Mouse (Mus musculus) T-helper 1 cell (primary cell): ENCODE measurements around the gene Lrrc4c.

Experiments
- in situ Hi-C: fragments of 300-600 bp; cut with MboI, MseI; formaldehyde crosslinking; loops from one replicate; pipeline ENCODE4 v1.15.1; 2025; ENCODE audit warnings: high pct_unique_total_duplicates

Gene Lrrc4c

DNA sequence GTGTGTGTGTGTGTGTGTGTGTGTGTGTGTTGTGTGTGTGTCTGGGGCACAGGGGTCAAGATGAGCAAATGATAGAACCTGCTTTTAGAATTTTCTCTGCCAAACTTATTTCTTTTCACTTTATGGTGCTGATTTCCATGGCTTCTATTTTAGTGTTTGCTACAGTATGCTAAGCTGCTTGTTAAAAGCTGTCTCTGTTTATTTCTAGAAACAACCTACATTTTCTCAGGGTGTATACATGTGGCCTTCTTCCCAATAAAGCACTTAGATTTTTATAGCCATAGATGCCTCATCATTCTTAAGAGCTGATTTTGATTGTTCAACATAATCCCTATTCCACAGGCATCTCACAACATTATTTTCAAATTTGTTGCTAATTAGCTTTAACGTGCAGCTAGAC is 229.2 kb downstream of the Lrrc4c start:
- in situ Hi-C loops: no loop called here

DNA sequence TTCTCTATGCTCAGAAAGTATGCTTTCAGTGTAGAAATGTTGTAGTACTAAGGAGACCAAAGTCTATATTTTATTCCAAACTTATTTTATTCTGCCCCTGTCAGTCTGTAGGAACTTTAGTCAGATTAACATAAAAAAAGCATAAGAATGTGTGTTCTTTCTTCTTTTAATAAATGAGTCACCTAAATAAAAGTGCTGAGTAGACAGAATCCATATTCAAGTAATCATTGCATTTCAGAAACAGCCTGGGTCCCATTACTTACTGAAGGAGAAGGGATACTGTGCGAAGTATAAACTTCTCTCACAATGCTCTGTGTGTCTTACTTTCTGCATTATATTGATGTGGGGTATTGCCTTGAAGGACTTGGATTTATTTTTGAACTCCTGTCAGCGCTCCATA is 255.8 kb downstream of the Lrrc4c start:
- in situ Hi-C loops: no loop called here

DNA sequence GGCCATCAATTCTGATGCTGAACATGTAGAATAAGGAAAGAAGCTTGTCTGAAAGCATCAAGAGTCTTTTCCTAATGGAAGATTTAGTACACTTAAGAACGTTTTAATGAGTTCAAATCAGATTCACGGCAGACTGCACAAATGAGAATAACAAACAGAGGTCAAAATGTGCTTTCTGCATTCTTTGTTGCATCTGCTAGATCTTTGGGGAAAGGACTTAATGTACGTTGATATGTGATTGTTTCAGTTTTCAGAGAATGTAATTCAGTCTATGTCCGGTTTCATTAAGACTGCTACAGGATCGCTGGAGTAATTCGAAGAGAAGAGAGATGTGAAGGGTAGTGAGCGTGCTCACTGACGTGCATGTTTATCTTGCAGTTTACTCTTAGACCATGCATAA is 259.7 kb downstream of the Lrrc4c start:
- in situ Hi-C loops: no loop called here

DNA sequence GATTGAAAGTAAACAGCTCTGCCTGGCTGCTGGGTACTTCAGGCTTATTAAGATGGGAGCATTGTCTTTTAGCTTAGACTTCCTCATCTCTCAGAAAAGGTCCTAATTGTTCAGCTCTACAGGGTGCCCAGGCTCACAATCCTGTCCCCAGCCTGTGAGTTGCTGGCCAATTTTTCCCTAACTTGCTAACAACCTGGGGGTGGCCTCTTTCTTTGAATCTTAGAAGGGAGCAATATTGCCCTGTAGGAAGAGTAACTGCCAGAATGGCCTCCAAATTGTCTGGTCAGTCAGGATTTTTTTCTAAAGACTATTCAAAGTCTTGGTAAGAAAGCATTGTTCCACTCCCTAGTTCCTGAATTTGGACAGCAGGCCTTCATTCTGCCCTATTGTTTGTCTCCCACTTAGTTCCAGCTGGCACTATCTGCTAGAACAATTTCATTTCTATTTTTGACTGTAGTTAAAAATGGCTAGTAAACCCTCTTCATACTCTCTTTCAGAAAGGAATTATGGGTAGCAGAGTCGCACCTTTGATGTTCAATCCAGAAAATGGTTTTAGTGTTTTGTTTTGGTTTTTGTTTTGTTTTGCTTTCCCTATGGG is 262.3 kb downstream of the Lrrc4c start:
- in situ Hi-C loops: no loop called here

DNA sequence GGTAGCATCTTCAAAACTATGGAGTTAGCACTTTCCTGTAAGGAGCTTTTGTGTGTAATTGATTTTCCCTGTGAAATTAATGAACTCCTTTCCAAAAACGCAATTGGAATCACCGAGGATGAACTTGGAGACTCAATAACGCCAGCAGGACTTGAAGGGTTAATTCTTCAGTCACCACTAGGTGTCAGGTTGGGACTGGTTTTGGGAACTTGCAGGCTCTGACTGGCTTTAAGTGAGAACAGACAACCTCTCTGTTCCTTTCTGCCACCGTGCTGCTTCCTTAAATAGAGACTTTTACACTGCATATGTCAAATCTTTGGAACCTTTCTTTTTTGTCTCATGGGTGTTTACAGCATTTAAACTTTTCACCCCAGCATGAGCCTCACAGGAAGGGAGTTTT is 267.7 kb downstream of the Lrrc4c start:
- in situ Hi-C loops: no loop called here

DNA sequence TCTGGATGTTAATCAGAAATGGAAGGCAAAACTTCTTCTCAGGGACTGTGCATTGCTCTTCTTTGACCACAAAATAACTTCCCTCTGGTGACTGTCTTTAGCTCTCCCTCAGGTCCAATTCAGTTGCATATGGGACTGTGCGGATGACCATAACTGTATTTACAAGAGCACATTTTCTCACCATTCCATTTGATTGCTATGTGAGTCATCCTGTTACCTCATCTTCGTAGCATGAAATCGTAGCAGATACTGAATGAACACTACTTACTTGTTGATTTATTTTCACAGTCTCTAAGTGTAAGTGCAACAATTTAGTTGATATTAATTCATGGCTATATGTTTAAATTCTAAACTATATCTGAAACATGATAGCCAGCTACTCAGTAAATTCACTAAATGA is 286.8 kb downstream of the Lrrc4c start:
- in situ Hi-C loops: no loop called here

DNA sequence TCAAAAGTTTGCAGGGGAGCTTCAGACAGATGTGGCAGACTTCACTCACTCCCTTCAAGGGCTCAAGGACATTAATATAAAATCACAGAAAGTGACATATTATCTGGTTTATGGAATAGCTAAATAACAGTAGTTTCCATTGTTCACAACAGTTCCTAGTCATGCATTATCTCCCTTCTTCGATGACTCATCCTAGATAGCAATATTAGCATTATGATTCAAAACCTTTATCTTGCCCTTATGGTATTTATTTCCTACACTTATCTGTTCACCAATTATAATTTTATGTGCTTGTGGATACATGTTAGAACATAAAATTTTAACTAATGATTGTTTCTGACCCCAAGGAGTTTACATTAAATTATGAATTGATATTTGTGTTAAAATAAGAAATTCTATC is 296.2 kb downstream of the Lrrc4c start:
- in situ Hi-C loops: no loop called here

DNA sequence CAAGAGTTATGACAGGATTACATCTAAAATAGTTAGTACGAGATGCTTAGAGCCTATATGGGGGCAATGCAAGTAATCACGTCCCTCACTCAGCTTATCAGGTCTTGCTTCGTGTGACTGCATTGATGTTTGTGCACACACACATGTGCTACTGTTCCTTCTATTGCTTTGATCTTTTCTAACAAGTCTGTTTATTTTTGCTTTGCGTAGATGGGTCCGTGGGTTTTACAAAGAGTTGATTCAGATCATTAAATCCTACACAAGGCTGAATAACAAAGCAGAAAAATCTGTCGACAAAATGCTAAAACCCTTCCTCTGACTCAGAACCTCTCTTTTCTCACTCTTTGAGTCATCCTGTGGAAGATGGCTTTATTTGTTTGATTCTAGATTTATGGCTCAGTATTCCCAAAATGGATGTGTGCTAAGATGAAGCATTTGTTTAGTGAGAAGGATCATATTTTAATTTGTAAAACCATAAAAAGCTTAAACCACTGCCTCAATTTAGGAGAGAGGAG is 300.8 kb downstream of the Lrrc4c start:
- in situ Hi-C loops: no loop called here

DNA sequence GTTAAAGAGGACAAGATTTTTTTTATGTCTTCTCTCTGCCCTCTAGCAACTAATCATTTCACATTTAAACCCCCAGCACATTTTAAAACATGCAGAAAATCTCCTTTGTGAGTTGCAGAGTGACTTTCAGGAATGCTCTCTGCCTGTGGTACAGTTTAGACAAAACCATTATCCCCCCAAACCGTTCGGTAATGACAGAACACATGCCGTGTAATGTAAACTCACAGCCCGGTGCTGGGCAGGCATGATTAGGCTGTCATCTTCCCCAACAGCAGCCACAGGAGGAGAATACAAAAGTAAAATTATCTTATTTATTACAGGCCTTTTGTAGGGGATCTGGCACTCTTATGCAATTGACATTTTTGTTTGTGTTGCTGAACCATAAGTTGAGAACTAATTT is 349.1 kb downstream of the Lrrc4c start:
- in situ Hi-C loops: no loop called here

DNA sequence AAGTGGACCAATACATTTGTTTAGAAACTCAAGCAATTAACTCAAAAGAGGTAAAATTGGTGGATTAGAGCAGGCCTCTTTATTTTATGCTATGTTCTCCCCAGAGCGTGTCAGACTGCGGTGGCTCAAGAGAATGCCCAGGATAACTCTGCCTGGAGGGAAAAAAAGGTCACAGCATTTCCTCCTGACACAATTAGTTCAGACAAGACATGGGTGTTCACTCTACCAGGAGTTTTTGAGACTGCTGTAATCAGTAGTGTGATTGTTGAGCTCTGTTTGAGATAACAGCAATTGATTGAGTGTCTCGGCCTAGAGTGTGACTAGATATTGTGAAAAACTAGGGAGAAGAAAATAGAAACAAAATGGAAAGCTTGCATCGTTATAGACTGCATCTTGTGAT is 363.8 kb downstream of the Lrrc4c start:
- in situ Hi-C loops: no loop called here

DNA sequence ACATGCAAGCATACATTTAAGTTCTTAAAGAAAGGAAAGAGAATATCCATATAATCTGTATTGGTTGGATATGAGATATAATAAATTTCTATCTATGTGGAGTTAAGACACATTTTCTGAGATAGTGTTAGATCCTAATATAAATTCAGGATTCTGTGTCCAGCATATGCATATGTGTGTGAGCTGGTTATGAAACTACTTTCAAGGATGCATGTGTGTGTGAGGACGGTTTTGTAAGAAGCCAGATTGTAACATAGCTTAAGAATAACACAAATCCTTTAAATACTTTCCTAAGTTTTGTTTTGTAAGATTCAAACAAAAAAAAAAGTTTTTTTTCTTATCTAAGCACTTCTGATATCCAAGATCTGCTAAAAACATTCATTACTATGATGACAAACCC is 367.4 kb downstream of the Lrrc4c start:
- in situ Hi-C loops: no loop called here

DNA sequence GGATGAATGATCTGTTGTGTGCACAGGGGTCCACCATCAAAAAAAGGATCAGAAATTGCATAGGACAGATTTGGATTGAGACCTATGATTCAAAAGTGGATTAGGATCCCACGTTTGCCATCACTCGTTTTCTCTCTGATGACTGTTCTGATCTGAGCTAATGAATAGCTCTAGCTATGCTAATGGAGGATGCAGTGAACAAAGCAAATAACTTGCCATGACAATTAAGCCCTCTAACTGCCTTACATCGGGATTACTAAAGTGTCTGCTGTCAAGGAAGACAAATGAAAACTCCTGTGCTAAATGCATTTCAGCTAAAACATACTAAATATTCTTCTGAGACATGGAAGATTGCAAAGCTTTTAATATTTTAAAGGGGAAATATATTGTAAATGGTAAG is 387.0 kb downstream of the Lrrc4c start:
- in situ Hi-C loops: no loop called here

DNA sequence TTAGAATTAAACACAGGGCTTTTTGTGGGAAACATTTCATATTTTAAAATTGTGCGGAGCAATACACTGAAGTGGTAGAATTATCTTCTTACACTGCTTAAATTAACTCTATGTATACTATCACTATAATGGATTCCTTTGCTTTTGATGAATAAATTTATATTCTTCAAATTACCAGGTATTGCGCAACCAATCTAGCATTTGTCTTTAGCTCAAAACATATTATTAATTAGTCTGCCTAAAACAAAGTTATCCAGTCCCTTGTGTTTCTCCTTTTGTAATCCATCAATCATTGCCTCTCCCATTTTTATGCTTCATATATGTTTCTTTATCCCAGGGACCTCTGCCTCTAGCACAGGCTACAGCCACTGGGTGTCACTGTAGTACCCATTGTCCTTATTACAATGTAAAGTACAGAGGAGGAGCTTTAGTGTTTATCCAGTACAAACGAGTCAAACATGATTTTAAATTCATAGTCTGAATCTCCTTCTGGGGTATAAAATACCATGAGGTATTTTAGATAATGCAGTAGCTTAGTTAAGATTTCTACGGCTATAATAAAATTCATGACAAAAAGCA is 389.9 kb downstream of the Lrrc4c start:
- in situ Hi-C loops: no loop called here

DNA sequence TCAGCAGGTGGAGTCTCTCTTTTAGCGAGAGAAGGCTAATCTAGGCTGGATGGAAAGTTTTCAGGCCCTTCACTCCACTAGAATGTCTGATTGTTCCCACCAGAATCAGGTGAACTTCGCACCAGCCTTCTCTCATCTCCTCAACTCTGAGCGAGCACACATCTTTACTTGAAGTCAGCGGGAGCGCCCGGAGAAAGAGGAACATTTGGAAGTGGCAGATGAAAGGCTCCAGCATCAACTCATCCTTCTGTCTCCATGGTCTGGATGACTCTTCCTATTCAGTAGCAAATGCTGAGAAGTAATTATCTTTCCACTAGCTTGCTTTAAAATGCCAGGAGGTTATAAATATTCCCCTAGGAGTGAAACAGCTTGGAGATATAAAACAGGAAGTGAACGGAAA is 396.6 kb downstream of the Lrrc4c start:
- in situ Hi-C loops: no loop called here

DNA sequence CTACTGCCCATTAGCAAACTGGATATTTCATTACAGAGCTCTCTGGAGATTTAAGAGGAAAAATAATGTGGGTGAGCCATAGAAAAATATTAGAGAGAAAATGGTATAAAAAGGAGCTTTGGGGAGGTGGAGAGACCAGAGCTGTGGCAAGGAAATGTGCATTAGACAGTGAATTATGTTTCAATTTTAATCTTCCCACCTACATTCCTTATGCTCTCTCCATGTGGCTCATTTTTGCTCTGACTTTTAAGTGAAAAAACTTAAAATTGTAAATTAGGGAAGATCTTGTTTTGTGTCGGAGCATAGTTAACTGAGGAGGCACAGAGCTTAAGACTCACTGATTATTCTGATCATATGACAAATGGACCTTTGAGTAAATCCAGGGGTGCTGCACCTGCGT is 399.4 kb downstream of the Lrrc4c start:
- in situ Hi-C loops: no loop called here

DNA sequence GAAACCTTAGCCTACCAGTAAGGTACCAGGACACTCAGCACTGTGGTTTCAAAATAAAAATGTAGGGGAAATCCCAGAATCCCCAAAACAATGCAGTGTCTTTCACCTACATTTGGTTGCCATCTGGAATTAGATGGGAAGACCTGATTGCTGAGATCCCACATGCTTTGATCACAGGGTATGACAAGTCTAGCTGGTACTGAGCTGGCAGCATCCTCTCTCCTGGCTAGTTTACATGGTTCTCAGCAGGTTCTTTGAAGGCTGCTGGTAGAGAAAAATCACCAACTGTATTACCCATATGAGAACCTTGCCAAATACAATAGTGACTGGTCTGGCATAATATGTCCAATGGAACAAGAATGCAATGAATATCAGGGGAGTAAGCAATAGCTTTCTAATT is 405.4 kb downstream of the Lrrc4c start:
- in situ Hi-C loops: no loop called here

DNA sequence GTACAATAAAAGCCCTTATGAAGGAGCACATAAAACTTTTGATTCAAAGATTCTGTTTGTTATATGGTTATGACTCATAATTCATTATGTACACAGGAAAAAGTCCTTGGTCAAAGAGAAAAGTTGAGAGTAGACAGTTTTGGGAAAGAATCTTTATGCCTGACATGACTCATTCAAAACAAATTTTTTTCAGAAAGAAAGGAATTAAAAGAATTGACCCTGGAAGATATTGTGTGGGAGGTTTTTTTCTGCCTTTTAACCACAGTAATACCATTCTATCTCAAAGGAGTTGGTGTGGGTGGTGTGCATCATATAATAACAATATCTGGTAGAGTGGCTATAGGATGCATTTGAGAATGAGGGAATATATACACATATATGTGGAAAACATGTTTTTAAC is 418.1 kb downstream of the Lrrc4c start:
- in situ Hi-C loops: loop anchor here (10.0 kb wide), 1 partner anchor 1201 kb away; no protein-coding TSS in a partner anchor

DNA sequence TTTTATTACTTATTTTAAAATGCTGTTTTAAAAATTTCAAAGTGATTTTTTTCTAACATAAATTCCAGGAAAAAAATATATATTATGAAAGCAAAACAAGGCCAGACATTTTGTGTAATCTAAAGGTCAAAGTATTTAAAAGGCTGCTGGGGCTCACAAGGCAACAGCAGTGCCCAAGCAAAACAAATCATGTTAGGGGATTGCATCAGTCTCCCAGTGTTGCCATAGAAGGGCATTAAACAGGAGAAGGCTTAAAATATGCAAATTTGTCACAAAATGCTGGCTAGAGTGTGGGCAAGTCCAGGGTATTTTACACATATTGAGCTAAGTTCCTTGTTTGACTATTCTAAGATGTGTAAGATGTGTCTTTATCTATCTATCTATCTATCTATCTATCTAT is 437.1 kb downstream of the Lrrc4c start:
- in situ Hi-C loops: no loop called here

DNA sequence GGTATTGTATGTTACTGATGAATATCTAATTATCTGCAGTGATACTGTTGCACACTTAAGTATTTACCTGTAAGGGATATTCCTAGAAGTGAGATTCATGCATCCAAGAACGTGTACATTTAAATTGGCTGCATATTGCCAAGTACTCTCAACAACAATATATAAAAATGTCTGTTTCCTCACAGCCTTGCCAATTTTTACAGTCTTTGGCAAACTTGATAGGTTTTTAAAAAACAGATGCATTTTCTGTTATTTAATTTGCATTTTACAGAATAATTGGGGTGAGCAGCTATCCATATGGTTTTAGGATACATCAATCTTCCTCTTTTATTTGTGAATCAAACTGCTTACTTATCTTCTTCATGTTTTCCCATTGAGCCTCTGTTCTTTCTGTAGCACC is 439.7 kb downstream of the Lrrc4c start:
- in situ Hi-C loops: no loop called here

DNA sequence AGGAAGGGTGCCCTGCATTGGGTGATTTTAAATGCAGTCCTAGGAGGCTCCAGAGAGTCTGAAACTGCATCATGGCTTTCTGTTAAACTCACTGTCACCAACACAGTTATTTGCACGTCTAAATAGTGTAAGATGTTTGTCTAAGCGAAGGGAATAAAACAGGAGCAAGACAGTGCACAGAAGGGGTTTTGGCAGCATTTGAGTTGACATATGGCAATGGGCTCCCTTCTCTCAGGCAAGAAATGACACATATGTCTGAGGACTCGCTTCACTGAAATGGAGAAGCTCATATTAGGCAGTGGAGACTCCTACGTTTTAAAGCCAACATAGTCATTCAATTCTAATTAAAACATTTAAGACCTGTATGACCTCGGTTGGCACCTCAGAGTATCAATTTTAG is 445.6 kb downstream of the Lrrc4c start:
- in situ Hi-C loops: no loop called here

DNA sequence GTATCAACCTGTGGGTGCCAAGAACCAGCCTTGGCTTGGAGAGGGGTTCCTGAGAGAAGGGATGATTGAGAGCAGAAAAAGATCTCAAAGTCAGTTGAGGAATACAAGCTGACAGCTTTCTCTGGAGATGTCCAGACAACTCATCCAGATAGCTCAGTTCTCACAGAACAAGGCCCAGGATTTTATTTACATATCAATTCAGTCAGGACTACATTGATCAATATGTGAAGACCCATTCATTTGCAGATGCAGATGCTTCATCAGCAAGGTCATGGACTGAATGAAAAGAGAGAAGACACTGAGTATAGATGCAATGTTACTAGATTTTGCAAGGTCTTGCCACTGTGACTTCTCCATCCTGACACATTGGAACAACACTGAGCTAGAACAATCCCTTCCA is 457.4 kb downstream of the Lrrc4c start:
- in situ Hi-C loops: no loop called here

DNA sequence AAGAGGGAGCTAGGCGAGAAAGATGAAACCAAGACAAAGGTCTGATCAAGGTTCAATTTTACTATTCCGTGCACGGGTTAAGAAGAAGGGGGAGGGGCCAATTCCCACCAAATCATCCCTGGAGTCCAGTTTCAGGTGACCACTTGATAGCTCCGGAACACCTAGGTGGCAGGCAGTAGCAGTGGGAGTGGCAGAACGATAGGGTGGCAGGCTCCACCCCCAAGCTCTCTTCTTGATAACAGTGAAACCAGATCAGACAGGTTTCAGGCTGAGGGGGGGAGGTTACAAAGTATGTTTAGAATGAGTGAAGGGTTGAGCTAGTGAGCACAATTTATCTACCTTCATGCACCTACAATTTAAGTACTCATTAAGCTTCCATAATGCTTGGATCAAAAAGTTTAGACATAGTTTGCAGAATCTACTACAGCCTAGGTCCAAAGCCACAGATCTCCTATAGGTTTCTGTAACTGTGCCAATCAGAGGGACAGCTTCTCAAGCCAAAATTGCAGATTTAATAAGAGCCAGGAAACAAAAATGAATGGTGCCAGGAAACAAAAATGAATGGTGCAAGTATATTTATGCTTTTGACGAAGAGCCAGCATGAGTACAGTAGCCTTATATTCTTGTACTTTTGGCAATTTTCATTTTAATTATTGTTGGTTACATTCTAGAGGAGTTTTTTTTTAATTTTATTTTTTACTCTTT is 478.9 kb downstream of the Lrrc4c start:
- in situ Hi-C loops: no loop called here

DNA sequence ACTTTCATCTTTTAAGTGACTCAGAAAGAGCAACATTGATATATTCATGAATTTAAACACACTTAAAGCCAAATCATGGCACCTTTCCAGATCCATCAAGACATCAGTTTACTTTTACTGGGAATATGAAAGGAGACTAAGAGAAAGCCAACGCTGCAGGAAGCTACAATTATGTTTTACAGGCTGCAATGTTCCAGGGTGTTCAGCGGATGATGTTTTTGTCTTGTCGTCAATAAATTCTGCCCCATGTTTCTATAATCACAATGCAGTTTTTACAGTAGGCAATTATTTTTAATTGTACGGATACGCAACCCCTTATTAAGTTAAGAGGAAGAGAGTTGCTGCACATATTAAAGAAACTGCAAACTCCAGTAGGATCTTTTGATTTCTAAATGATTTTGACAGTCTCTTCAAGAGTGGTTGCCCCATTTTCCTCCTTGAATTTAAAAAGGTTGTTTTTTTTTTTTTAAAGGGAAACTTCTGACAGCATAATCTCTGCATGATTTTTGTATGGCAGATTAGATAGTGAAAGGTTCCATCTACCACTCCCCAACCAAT is 532.9 kb downstream of the Lrrc4c start:
- in situ Hi-C loops: no loop called here
